Mouse (Mus musculus) megakaryocyte, embryonic 14.5 days (primary cell): Measurements from ENCODE around the gene Actg1. TPM values are rescaled to one million over a fixed set of nuclear protein-coding genes. Genes with fewer than 3 reads are reported as not detected.

ENCODE experiments used
- H3K27me3 ChIP-seq: replicated peaks from 2 replicates; pipeline ENCODE3; 2012; ENCODE audit warnings: inconsistent platforms
- H3K36me3 ChIP-seq: replicated peaks from 2 replicates; pipeline ENCODE3; 2012; ENCODE audit warnings: low read length, inconsistent platforms, mixed read lengths
- H3K4me1 ChIP-seq: 2 replicates; pipeline ENCODE4 v1.6.1; 2012; ENCODE audit warnings: inconsistent platforms
- H3K4me3 ChIP-seq: replicated peaks from 2 replicates; pipeline ENCODE3; 2012; ENCODE audit warnings: moderate library complexity, mild to moderate bottlenecking, inconsistent platforms
- H3K9me3 ChIP-seq: 2 replicates; pipeline ENCODE4 v1.6.1; 2012; ENCODE audit warnings: inconsistent platforms
- FLI1 ChIP-seq: IDR thresholded peaks from 2 replicates; pipeline ENCODE4 v1.6.1; 2012; ENCODE audit warnings: low read length, inconsistent platforms, mixed read lengths
- GATA1 ChIP-seq: IDR thresholded peaks from 3 replicates; pipeline ENCODE4 v1.6.1; 2012; ENCODE audit warnings: mixed read lengths, low read length, inconsistent platforms, borderline replicate concordance
- polyA plus RNA-seq: library from polyadenylated mRNA; stranded (reverse); fragments of >175 nt; gene quantifications from 2 replicates; pipeline ENCODE4 v1.2.3, GENCODE M21; 2012; ENCODE audit warnings: low replicate concordance; ENCODE audit not compliant: insufficient read depth

Gene Actg1
- polyA plus RNA-seq, 1 experiment = 2,630 TPM

DNA sequence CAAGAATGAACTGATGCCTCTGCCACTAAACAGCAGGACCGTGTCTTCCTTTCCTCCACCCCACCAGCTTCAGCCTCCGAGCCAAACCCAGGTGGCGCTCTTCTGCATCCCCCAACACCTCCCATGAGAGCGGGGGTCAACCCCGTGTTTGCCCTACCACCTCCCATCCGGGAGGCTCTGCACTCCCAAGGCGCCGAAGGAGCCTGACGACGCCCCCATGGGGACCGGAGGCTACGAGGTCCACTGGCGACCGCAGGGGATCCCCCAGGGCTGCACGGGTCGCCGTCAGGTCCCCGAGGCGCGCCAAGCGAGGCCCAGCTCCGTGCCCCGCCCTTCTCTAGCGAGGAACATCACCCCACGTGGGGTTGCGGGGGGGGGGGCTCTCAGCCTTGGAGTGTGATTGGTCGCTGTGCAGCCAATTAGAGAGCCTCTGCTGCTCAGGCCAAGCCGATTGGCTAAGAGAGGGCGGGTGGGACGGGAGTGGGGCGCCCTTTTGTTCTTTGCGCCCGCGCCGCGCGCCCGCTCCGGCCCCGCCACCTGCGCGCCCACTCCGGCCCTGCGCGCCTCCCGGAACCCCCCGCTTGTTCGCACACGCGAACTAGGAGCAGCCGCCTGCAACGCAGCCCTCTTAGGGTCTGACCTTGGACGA is 43.3 kb downstream of the Actg1 start:
- TF ChIP-seq GATA1 = no peak
- TF ChIP-seq FLI1 = no peak
- H3K27me3 ChIP-seq = peaks cover 55% of the 10 kb centered on the region
- peaks cover 83% of the 10 kb centered on the region for H3K4me1 ChIP-seq
- H3K4me3 ChIP-seq = peak overlapping the region; percentile 91
- H3K9me3 ChIP-seq = no peaks in the 10 kb centered on the region
- no peaks in the 10 kb centered on the region for H3K36me3 ChIP-seq

DNA sequence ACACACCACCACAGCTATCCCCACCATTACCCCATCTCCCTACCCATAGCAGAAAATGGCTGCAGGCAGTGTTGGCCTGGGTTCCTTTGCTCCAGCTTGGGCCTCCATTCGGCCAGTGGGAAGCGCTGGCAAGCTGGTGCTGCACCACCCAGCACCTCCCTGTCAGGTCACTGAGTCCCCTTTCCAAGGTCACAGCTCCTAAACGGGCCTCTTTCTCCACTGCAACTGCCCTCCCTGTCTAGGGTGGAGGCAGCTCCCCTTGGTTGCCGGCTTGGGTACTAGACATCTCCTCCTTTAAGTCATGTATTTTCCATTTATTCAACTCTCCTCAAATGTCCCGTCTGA is 44.0 kb downstream of the Actg1 start:
- no peak for TF ChIP-seq GATA1
- TF ChIP-seq FLI1 = no peak
- Histone ChIP-seq H3K9me3 (no peaks in the 10 kb centered on the region), H3K36me3 (no peaks in the 10 kb centered on the region), H3K27me3 (peaks cover 62% of the 10 kb centered on the region), H3K4me3 (peak overlapping the region; percentile 35), H3K4me1 (peaks cover 90% of the 10 kb centered on the region)

DNA sequence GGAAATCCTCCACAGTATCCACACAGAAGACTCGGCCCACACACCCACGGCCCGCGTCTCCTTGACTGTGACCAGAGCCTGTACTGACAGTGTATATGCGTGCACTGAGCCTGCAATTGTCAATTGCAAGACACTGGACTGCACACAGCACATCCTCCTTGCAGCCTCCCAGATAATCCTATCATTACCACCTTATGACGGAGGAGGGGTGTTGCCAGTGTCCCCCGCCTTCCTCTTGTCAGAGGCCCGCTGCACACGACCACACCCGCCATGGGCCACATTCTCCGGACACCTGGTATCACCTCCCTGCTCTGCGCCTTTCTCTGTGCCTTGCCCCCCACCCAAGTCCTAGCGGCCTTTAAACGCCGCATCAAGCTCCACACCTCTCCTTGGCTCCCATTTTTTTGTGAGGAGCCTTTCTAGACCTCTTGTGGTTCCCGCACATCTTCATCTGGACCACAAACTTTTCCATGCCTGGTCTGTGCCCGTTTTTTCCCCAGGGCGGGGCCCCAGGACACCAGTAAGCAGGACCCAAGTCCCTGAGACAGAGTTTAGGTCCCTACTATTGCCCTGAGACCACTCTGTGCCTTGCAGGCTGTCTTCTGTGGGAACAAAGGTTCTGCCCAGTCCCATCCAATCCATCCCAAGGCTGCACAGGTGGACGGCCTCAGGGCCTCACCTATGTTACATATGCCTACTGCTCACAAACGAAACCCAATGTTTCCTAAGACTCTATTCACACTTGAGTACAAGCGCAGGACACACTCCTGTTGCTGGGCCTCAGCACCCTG is 44.6 kb downstream of the Actg1 start:
- Histone ChIP-seq H3K9me3 (no peaks in the 10 kb centered on the region), H3K4me1 (peaks cover 90% of the 10 kb centered on the region), H3K36me3 (no peaks in the 10 kb centered on the region), H3K4me3 (peak overlapping the region; percentile 35), H3K27me3 (peaks cover 62% of the 10 kb centered on the region)
- no peak for TF ChIP-seq GATA1
- no peak for TF ChIP-seq FLI1

DNA sequence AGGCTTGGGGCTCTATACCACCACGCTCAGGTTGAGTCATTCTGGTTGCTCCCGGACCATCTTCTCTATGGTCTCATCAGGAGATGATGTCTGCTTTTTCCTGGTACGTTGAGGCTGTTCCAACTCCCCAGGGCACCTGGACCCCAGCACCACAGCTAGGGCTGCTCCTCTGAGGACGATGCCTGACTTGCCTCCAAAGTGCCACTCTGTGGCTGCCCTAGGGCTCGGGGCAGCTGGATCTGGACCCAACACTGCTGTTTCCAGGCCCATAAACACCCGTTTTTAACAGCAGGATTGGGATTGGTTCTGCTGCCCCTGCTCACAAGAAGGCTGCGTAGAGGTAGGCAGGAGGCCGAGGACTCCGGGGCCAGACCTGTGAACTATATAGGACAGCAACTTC is 45.2 kb downstream of the Actg1 start:
- H3K9me3 ChIP-seq = no peaks in the 10 kb centered on the region
- no peak overlapping the region for H3K4me3 ChIP-seq
- no peaks in the 10 kb centered on the region for H3K36me3 ChIP-seq
- H3K27me3 ChIP-seq = peaks cover 58% of the 10 kb centered on the region
- no peak for TF ChIP-seq FLI1
- TF ChIP-seq GATA1 = no peak
- H3K4me1 ChIP-seq = peaks cover 83% of the 10 kb centered on the region

DNA sequence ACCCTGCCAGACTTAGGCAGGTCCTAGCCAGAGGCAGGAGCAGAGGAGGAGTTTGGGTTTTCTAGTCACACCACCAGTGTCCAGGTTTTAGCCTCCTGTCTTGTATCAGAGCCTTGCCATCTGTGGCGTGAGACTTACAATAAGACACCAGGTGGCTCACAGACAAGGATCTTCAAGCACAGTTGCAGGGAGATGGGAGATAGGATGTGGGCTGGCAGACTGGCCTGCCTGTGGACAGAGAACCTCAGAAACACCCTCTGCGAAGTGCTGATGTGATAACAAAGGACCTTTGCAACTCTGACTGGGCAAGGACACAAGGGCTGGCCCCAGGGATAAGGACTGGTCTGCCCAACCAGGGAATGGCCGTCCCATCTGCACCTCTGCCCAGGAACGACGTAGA is 48.9 kb downstream of the Actg1 start:
- peaks cover 63% of the 10 kb centered on the region for H3K4me1 ChIP-seq

DNA sequence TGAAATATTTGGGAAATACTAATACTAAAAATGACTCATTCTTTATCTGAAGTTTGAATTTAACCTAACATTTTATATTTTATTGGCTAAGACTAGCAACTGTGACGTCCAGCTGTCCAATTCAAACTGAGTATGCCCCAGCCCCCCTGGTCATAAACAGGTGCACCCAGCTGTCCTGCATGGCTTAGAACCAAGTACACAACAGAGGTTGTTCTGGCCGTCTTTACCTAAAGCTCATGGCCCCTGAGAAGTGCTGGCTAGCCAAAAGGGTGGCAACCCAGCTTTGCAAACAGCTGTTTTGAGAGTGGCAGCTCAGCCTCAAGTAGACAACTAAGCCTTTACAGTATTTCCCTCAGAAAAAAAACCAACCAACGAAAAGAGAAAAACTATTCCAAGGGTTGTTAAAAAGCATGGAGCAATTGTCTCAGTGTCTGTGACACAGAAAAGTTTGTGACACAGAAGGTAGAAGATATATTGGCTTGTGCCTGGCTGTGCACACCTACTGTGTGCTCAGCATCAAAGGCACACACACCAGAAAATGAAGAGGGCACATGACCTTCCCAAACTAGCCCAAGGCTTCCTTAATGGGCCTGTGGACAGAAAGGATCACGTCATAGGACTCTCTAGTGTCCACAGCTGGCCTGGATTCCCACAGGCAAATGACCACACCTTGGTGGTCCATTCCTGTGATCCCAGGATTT is 49.8 kb downstream of the Actg1 start:
- peaks cover 63% of the 10 kb centered on the region for H3K4me1 ChIP-seq
- H3K4me3 ChIP-seq = no peak overlapping the region
- TF ChIP-seq GATA1 (no peak), FLI1 (no peak)
- H3K36me3 ChIP-seq = no peaks in the 10 kb centered on the region
- peaks cover 58% of the 10 kb centered on the region for H3K27me3 ChIP-seq
- no peaks in the 10 kb centered on the region for H3K9me3 ChIP-seq

More for the DNA sequence above, 48.9 kb downstream of the Actg1 start:
- Histone ChIP-seq H3K4me3 (no peak overlapping the region), H3K9me3 (no peaks in the 10 kb centered on the region), H3K27me3 (peaks cover 63% of the 10 kb centered on the region), H3K36me3 (no peaks in the 10 kb centered on the region)
- TF ChIP-seq FLI1 = no peak
- no peak for TF ChIP-seq GATA1

DNA sequence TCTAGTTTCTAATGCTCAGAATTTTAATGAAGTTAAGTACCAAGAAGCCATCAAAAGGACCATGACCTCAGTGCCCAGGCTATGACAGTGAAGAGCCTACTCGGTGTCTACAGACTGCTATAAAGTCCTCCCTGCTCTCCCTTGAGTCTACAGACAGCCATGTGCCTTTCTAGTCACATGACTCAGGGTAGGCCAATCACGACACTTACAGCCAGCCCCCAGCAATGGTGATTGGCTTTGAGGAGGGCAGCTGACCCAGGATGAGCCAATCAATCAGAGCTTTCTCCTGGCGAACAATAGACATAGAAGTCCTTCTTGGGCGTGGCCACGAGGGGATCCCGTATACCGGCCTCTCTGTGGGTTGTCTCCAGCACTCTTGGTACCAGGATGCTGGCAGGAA is 50.6 kb downstream of the Actg1 start:
- no peak for TF ChIP-seq GATA1
- TF ChIP-seq FLI1 = no peak
- H3K27me3 ChIP-seq = peaks cover 56% of the 10 kb centered on the region

DNA sequence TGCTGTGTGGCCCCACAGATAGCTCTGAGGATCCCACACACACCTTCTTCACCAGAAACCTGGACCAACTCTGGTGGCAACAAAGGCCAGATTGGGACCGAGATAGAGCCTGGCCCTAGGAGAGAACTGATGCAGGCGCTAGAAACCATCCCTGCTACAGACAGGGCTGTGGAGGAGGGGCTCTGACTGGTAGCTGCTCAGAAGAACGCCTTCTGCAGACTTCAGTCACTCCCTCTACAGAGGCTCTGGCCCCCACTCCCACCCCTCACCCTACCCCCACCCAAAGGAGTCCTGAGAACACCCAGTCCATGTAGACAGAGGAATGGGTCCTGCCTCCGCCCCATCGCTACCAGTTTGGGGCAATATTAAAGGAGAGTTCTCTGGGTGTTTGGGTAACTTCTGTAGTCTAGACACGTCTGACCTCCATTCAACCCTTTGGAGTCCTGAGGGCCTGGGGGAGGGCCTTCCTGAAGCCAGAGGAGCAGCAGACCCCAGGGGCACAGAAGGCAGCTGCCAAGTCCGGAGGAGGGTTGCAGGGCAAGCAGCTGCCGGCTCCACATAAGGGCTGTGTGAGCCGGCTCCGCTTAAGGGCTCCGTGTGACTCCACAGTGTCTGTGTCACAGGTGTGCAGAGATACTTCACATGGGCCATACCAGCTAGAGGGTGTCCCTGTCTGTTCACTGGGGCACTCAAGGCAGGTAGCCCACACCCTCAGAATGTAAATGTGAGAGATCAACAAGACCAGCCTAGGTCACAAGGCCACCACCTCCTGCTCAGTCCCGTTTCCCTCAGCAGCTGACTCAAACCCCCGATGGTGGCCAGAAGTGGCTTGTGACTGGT is 51.8 kb downstream of the Actg1 start:
- H3K36me3 ChIP-seq = peaks cover 6% of the 10 kb centered on the region
- no peak for TF ChIP-seq GATA1
- no peak for TF ChIP-seq FLI1
- no peaks in the 10 kb centered on the region for H3K9me3 ChIP-seq
- peaks cover 61% of the 10 kb centered on the region for H3K4me1 ChIP-seq
- no peak overlapping the region for H3K4me3 ChIP-seq
- H3K27me3 ChIP-seq = peaks cover 49% of the 10 kb centered on the region

More for the DNA sequence above, 50.6 kb downstream of the Actg1 start:
- Histone ChIP-seq H3K4me1 (peaks cover 64% of the 10 kb centered on the region), H3K36me3 (peaks cover 2% of the 10 kb centered on the region), H3K9me3 (no peaks in the 10 kb centered on the region), H3K4me3 (no peak overlapping the region)

Other genes starting within 250 kb of the Actg1 start
- gene Tepsin, start 249.8 kb downstream of the Actg1 start, polyA plus RNA-seq = 16.1 and 46.5 TPM in 2 replicates
- 49.5 and 106 TPM in 2 replicates for gene Ndufaf8, start 249.6 kb downstream of the Actg1 start, polyA plus RNA-seq
- gene Slc38a10, start 197.2 kb downstream of the Actg1 start, polyA plus RNA-seq = 80.2 and 247 TPM in 2 replicates
- 10.2 and 26.1 TPM in 2 replicates for gene Bahcc1, start 115.6 kb downstream of the Actg1 start, polyA plus RNA-seq
- gene Fscn2, start 13.0 kb upstream of the Actg1 start, polyA plus RNA-seq = 1.7 and 3.0 TPM in 2 replicates
- gene Faap100, start 30.2 kb upstream of the Actg1 start, polyA plus RNA-seq = 12.4 and 19.3 TPM in 2 replicates
- gene Nploc4, start 89.2 kb upstream of the Actg1 start, polyA plus RNA-seq = 56.7 and 150 TPM in 2 replicates
- gene Tspan10, start 94.1 kb upstream of the Actg1 start, polyA plus RNA-seq = not detected in 2 replicates
- gene Pde6g, start 105.0 kb upstream of the Actg1 start, polyA plus RNA-seq = not detected in 2 replicates
- 7.9 and 17.7 TPM in 2 replicates for gene Oxld1, start 109.5 kb upstream of the Actg1 start, polyA plus RNA-seq
- gene Ccdc137, start 109.6 kb upstream of the Actg1 start, polyA plus RNA-seq = 11.0 TPM in 1 of 2 replicates, not detected in the other
- gene Arl16, start 119.1 kb upstream of the Actg1 start, polyA plus RNA-seq = 12.1 and 61.1 TPM in 2 replicates
- gene Mrpl12, start 136.1 kb upstream of the Actg1 start, polyA plus RNA-seq = 217 and 285 TPM in 2 replicates
- gene Slc25a10, start 143.3 kb upstream of the Actg1 start, polyA plus RNA-seq = 47.3 and 132 TPM in 2 replicates
- gene Gcgr, start 182.2 kb upstream of the Actg1 start, polyA plus RNA-seq = not detected in 2 replicates
- 227 and 338 TPM in 2 replicates for gene Mcrip1, start 201.2 kb upstream of the Actg1 start, polyA plus RNA-seq
- 0.25 TPM in 1 of 2 replicates, not detected in the other for gene Ppp1r27, start 202.6 kb upstream of the Actg1 start, polyA plus RNA-seq
- gene P4hb, start 224.7 kb upstream of the Actg1 start, polyA plus RNA-seq = 1,223 and 1,872 TPM in 2 replicates
- 1,582 and 1,923 TPM in 2 replicates for gene Arhgdia, start 233.1 kb upstream of the Actg1 start, polyA plus RNA-seq
- 25.9 and 253 TPM in 2 replicates for gene Alyref, start 249.8 kb upstream of the Actg1 start, polyA plus RNA-seq
- 247 and 315 TPM in 2 replicates for gene Anapc11, start 249.9 kb upstream of the Actg1 start, polyA plus RNA-seq